Mouse (Mus musculus) hindbrain, embryonic 15.5 days (tissue): ENCODE measurements around the gene Lrrc56. TPM values are rescaled to one million over a fixed set of nuclear protein-coding genes. Genes with fewer than 3 reads are reported as not detected.

Source experiments
- ATAC-seq: fragments of 200-750 bp; cut with Nextera tagmentation; 2 replicates; pipeline ENCODE4 v1.8.0; 2017; ENCODE audit warnings: low read depth, moderate number of reproducible peaks, moderate TSS enrichment; ENCODE audit not compliant: low FRiP score
- H3K27ac ChIP-seq: fragments of 300-500 bp; sonication (generic); replicated peaks from 2 replicates; pipeline ENCODE4 v1.5.1; 2015; ENCODE audit warnings: mild to moderate bottlenecking, inconsistent platforms
- H3K27me3 ChIP-seq: fragments of 300-500 bp; sonication (generic); 2 replicates; pipeline ENCODE4 v1.6.1; 2015; ENCODE audit warnings: control low read depth, inconsistent platforms
- H3K36me3 ChIP-seq: fragments of 300-500 bp; sonication (generic); 2 replicates; pipeline ENCODE4 v1.6.1; 2015; ENCODE audit warnings: control low read depth, inconsistent platforms
- H3K4me1 ChIP-seq: fragments of 300-500 bp; sonication (generic); replicated peaks from 2 replicates; pipeline ENCODE4 v1.6.1; 2015; ENCODE audit warnings: control low read depth, inconsistent platforms
- H3K4me2 ChIP-seq: fragments of 300-500 bp; sonication (generic); 2 replicates; pipeline ENCODE4 v1.6.1; 2015; ENCODE audit warnings: moderate library complexity, mild to moderate bottlenecking, inconsistent platforms
- H3K4me3 ChIP-seq: fragments of 300-500 bp; sonication (generic); 2 replicates; pipeline ENCODE4 v1.5.1; 2015; ENCODE audit warnings: mild to moderate bottlenecking, inconsistent platforms
- H3K9ac ChIP-seq: fragments of 300-500 bp; sonication (generic); 2 replicates; pipeline ENCODE4 v1.6.1; 2015; ENCODE audit warnings: inconsistent platforms
- H3K9me3 ChIP-seq: fragments of 300-500 bp; sonication (generic); 2 replicates; pipeline ENCODE4 v1.6.1; 2016; ENCODE audit warnings: control low read depth, inconsistent platforms
- WGBS: fragments of 180-500 bp; shearing (Covaris S2); methylation state at CpG from one replicate; pipeline ENCODE4 v1.1.7; 2015; 5-methylcytosine and 5-hydroxymethylcytosine counted together
- polyA plus RNA-seq: library from polyadenylated mRNA; unstranded; fragments of >200 nt; fragmentation: Nextera tagmentation; extraction: Ambion mirVana; gene quantifications from 2 replicates; pipeline ENCODE4 v1.2.1, GENCODE M21; 2015

Gene Lrrc56
- polyA plus RNA-seq, 1 experiment from 2014 or later, result 11.2 TPM

- ATAC-seq, result no peak
- Histone ChIP-seq H3K9ac (no peak overlapping the region), H3K4me2 (no peak overlapping the region)
These were observed 24.1 kb upstream of the Lrrc56 start for GRCm38 (mm10) chr7:141169866-141170265.

GRCm38 (mm10) chr7:141172116-141173006 lies 21.6 kb upstream of the Lrrc56 start, which contains the start of gene Rnh1:
Gene Rnh1, minus strand, starts transcription at chr7:141172857.
- peak within 1 kb of the TSS; percentile 69 for H3K4me2 ChIP-seq
- WGBS, result 2% methylated on average over 55 of the region's 55 CpGs
- peak; percentile 98 for ATAC-seq

More at GRCm38 (mm10) chr7:141169866-141170265, 24.1 kb upstream of the Lrrc56 start:
- Histone ChIP-seq H3K36me3 (no peaks in the 10 kb centered on the region), H3K27ac (no peak overlapping the region), H3K4me3 (no peak overlapping the region), H3K4me1 (peaks cover 29% of the 10 kb centered on the region), H3K9me3 (no peaks in the 10 kb centered on the region), H3K27me3 (no peaks in the 10 kb centered on the region)

GRCm38 (mm10) chr7:141173323-141173850 lies 20.6 kb upstream of the Lrrc56 start:
- Histone ChIP-seq H3K4me1 (peaks cover 23% of the 10 kb centered on the region), H3K27ac (peak overlapping the region; percentile 93), H3K36me3 (no peaks in the 10 kb centered on the region), H3K27me3 (no peaks in the 10 kb centered on the region), H3K4me2 (peak overlapping the region; percentile 69), H3K9me3 (no peaks in the 10 kb centered on the region), H3K9ac (peak overlapping the region; percentile 53; the same call in 1 of the 2 replicates), H3K4me3 (peak overlapping the region; percentile 50)
- 86% methylated on average over 5 of the region's 5 CpGs for WGBS
- ATAC-seq, result no peak

More at GRCm38 (mm10) chr7:141172116-141173006, 21.6 kb upstream of the Lrrc56 start, which contains the start of gene Rnh1:
- Histone ChIP-seq H3K9me3 (no peaks in the 10 kb centered on the region), H3K36me3 (no peaks in the 10 kb centered on the region), H3K9ac (peak within 1 kb of the TSS; percentile 53), H3K4me3 (peak within 1 kb of the TSS; percentile 50), H3K4me1 (peaks cover 31% of the 10 kb centered on the region), H3K27me3 (no peaks in the 10 kb centered on the region), H3K27ac (peak within 1 kb of the TSS; percentile 93)

GRCm38 (mm10) chr7:141175068-141175467 lies 18.9 kb upstream of the Lrrc56 start:
- no peak overlapping the region for H3K27ac ChIP-seq
- no peak overlapping the region for H3K4me3 ChIP-seq
- H3K4me2 ChIP-seq, result no peak overlapping the region
- H3K9me3 ChIP-seq, result no peaks in the 10 kb centered on the region
- no peak overlapping the region for H3K9ac ChIP-seq
- H3K4me1 ChIP-seq, result peaks cover 16% of the 10 kb centered on the region
- H3K36me3 ChIP-seq, result no peaks in the 10 kb centered on the region
- H3K27me3 ChIP-seq, result no peaks in the 10 kb centered on the region
- no peak for ATAC-seq
- 88% methylated on average over 4 of the region's 4 CpGs for WGBS

- Histone ChIP-seq H3K4me2 (peak overlapping the region; percentile 31; the same call in 1 of the 2 replicates), H3K36me3 (no peaks in the 10 kb centered on the region), H3K9me3 (no peaks in the 10 kb centered on the region), H3K27ac (no peak overlapping the region), H3K27me3 (no peaks in the 10 kb centered on the region), H3K4me1 (peaks cover 16% of the 10 kb centered on the region), H3K4me3 (no peak overlapping the region), H3K9ac (no peak overlapping the region)
- 1% methylated on average over 8 of the region's 8 CpGs for WGBS
- no peak for ATAC-seq
These were observed 17.8 kb upstream of the Lrrc56 start for GRCm38 (mm10) chr7:141176173-141176572.

GRCm38 (mm10) chr7:141188194-141188593 lies 5.8 kb upstream of the Lrrc56 start:
- Histone ChIP-seq H3K4me1 (peaks cover 14% of the 10 kb centered on the region), H3K27ac (no peak overlapping the region), H3K4me2 (no peak overlapping the region), H3K27me3 (no peaks in the 10 kb centered on the region), H3K9ac (no peak overlapping the region), H3K9me3 (no peaks in the 10 kb centered on the region), H3K4me3 (no peak overlapping the region), H3K36me3 (peaks cover 33% of the 10 kb centered on the region)
- WGBS, result 88% methylated on average over 3 of the region's 3 CpGs
- no peak for ATAC-seq

GRCm38 (mm10) chr7:141188733-141189132 lies 5.2 kb upstream of the Lrrc56 start:
- Histone ChIP-seq H3K27me3 (no peaks in the 10 kb centered on the region), H3K27ac (no peak overlapping the region), H3K9me3 (no peaks in the 10 kb centered on the region), H3K36me3 (peaks cover 33% of the 10 kb centered on the region), H3K4me3 (no peak overlapping the region), H3K9ac (no peak overlapping the region), H3K4me2 (no peak overlapping the region), H3K4me1 (peaks cover 15% of the 10 kb centered on the region)
- no peak for ATAC-seq
- WGBS, result 99% methylated on average over 3 of the region's 3 CpGs

- 89% methylated on average over 3 of the region's 3 CpGs for WGBS
- H3K27me3 ChIP-seq, result no peaks in the 10 kb centered on the region
- no peaks in the 10 kb centered on the region for H3K9me3 ChIP-seq
- H3K27ac ChIP-seq, result no peak overlapping the region
- H3K9ac ChIP-seq, result no peak overlapping the region
- no peak overlapping the region for H3K4me2 ChIP-seq
- ATAC-seq, result no peak
- peaks cover 26% of the 10 kb centered on the region for H3K4me1 ChIP-seq
- H3K36me3 ChIP-seq, result peaks cover 33% of the 10 kb centered on the region
- no peak overlapping the region for H3K4me3 ChIP-seq
These were observed 3.7 kb upstream of the Lrrc56 start for GRCm38 (mm10) chr7:141190220-141190619.

GRCm38 (mm10) chr7:141191036-141191435 lies 2.9 kb upstream of the Lrrc56 start:
- H3K27me3 ChIP-seq, result no peaks in the 10 kb centered on the region
- no peak overlapping the region for H3K4me2 ChIP-seq
- no peak overlapping the region for H3K27ac ChIP-seq
- peaks cover 33% of the 10 kb centered on the region for H3K36me3 ChIP-seq
- ATAC-seq, result no peak
- no peak overlapping the region for H3K9ac ChIP-seq
- peaks cover 29% of the 10 kb centered on the region for H3K4me1 ChIP-seq
- 92% methylated on average over 14 of the region's 14 CpGs for WGBS
- H3K9me3 ChIP-seq, result no peaks in the 10 kb centered on the region
- no peak overlapping the region for H3K4me3 ChIP-seq

- Histone ChIP-seq H3K4me1 (peaks cover 29% of the 10 kb centered on the region), H3K9ac (peak overlapping the region; percentile 98; the same call in 1 of the 2 replicates), H3K36me3 (peaks cover 33% of the 10 kb centered on the region), H3K4me3 (peak overlapping the region; percentile 67; the same call in 1 of the 2 replicates), H3K9me3 (no peaks in the 10 kb centered on the region), H3K27ac (no peak overlapping the region), H3K4me2 (peak overlapping the region; percentile 100), H3K27me3 (no peaks in the 10 kb centered on the region)
- 91% methylated on average over 24 of the region's 24 CpGs for WGBS
- no peak for ATAC-seq
These were observed 1.9 kb upstream of the Lrrc56 start for GRCm38 (mm10) chr7:141191796-141192685.

- Histone ChIP-seq H3K4me1 (peaks cover 29% of the 10 kb centered on the region), H3K9ac (peak overlapping the region; percentile 98), H3K36me3 (peaks cover 33% of the 10 kb centered on the region), H3K27me3 (no peaks in the 10 kb centered on the region), H3K27ac (peak overlapping the region; percentile 87), H3K9me3 (no peaks in the 10 kb centered on the region), H3K4me3 (peak overlapping the region; percentile 67), H3K4me2 (peak overlapping the region; percentile 100)
- WGBS, result 27% methylated on average over 12 of the region's 12 CpGs
- ATAC-seq, result no peak
These were observed 1.1 kb upstream of the Lrrc56 start for GRCm38 (mm10) chr7:141192776-141193347.
